Mouse (Mus musculus) mesoderm, embryonic 11.5 days (tissue): ENCODE results near the gene Eral1.
A peak's percentile ranks its signal among the peaks of the same experiment; 100 is the strongest.
"Not testable (repeated sequence)": the region's sequence is repeated elsewhere in the genome, so short reads cannot be mapped to it uniquely, and the experiment has no call there.

Experiments
- DNase-seq: peaks from one replicate; pipeline ENCODE4 v3.0.0-alpha.2; 2012; ENCODE audit warnings: low read depth, low spot score

The Eral1 gene

GRCm38 (mm10) chr11:78087756-78088281 is 7.6 kb upstream of the Eral1 start:
- no peak for DNase-seq

DNA sequence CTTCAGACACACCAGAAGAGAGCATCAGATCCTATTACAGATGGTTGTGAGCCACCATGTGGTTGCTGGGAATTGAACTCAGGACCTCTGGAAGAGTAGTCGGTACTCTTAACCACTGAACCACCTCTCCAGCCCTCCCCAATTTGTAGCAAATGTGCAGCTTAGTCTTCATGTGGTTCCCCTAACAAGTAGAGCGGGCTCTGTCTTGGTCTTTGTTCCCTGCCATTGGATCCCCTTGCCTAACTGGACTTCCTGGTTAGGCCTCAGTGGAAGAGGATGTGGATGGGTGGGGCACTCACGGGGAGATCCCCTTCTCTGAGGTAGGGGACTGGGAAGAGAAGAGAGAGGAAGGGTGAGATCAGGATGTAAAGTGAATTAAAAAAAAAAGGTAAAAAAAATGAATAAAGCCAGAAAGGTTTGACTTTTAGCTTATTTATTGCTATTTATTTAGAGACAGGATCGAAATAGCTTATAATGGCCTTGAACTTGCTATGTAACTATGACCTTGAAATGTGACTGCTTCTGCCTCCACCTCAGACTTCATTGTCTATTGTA is 6.8 kb upstream of the Eral1 start:
- DNase-seq, result no peak

- DNase-seq, result no peak
Observed at GRCm38 (mm10) chr11:78083595-78083994, 3.4 kb upstream of the Eral1 start.

- DNase-seq, result no peak
Observed at GRCm38 (mm10) chr11:78074666-78075065, 5.5 kb downstream of the Eral1 start.

DNA sequence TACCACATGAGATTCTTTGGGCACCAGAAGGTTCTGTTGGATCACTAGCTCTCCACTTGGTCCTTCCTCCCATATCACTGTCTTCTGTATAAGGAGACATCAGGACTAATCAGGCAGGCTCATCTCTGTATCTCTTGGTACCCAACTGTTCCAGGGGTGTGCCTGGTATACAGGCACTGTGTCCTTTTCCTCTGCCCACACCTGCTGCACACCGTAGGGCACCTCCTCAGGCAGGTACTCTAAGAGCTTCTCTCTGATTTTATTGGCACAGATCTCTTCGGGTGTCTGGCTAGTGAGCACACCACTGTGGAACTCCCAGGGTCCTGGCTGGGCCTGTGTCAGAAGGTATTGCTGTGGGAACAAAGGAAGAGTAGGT is 5.9 kb downstream of the Eral1 start:
- DNase-seq, result no peak

DNA sequence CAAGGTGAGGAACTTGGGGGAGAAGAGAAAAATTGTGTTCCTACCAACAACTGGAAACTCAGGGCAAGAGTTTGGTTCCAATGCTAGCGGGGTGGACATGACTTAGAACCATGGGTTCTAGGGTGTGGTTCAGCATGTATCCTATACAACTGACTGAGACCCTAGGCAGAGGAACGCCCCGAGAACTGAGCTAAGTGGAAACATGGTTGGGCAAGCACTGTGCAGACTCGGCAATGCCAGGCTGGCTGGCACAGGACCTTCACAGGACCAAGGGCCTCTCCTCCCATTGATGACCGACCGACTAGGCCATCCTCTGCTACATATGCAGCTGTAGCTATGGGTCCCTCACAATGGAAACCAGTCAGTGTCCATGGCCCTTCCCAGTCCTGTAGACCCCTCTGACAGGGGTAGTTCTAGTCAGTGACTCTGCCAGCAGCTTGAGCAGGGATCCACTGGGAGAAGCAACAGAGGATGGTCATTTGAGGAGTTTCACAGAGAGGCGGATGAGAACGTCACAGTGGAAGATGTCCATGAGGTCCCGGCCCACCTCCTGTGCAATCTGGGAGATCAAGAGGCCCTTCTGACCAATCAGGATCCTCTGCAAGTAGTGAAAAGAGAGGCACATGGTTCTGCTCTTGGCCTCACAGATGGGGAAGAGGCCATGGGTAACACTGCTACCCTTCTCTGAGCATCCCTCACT is 6.5 kb downstream of the Eral1 start:
- DNase-seq, result no peak

GRCm38 (mm10) chr11:78072425-78073130 is 7.6 kb downstream of the Eral1 start:
- no peak for DNase-seq

DNA sequence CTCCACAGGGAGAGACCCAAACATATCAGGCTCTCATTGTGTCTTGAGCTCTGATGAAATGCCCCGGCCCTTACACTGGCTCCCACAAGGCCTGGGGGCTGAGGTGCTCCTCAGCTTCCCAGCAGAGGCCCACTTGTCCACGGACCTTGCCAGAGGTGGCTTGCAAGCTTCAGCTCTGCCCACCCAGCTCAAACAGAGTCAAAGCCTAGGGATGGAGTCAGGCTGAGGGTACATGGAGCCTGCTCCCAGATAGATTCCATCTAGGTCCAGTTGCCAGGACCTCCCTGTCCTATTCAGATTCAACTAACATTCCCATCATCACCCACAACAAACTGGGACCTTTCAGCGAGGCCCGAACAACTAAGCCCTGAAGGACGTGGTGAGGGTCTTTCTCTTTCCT is 8.2 kb downstream of the Eral1 start:
- DNase-seq, result no peak

DNA sequence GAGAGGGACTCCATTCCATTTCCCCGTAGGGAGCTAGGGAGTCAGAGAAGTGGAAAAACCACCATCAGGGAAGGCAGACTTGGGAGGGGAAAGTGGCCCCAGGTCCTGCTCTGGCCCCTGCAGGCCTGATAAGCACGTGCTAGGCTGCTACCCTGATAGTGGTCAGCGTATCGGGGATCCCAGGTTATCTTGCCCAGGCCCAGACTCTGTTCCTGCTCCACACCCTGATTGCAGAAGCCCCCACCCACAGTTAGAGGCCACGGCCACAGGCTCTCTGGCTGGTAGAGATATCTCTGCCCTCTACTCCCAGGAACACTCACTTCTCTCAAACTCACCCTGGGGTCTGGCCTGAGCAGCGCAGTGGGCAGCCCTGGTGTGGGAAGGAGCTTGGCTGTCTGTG is 10.5 kb downstream of the Eral1 start:
- DNase-seq, result no peak

DNA sequence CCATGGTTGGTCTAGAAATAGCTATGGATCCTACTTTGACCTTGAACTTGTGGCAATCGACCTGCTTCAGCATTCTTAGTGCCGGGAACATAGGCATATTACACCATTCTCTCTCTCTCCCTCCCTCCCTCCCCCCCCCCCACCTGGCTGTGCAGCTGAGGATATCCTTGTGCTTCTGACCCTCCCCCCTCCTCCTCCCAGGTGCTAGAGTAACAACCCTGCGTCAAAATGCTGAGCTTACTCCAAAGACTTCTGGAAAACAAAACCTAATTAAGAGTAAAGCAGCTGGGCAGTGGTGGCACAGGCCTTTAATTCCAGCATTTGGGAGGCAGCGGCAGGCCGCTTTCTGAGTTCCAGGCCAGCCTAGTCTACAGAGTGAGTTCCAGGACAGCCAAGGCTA is 11.1 kb downstream of the Eral1 start:
- DNase-seq, result no peak

DNA sequence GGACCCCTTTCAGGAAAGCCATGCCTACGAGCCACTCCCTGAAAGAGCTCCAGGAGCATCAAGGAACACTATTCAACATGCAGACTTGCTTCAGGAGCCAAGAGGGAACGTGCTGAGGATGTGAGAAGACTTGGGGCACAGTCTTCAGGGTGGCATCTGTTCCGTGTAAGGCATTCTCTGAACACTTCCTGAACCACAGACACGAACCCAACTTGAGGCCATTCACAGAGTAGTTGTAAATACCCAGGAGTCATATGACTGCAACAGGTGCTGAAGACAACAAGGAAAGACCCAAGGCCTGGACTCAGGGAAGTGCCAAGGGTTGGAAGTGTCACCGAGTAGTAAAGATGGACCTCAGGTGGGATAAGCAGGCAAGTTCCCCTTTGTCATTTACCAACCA is 12.6 kb downstream of the Eral1 start:
- no peak for DNase-seq

GRCm38 (mm10) chr11:78066641-78067040 is 13.5 kb downstream of the Eral1 start:
- no peak for DNase-seq

- DNase-seq, result no peak
Observed at GRCm38 (mm10) chr11:78065906-78066305, 14.3 kb downstream of the Eral1 start.

- no peak for DNase-seq
Observed at GRCm38 (mm10) chr11:78062563-78062962, 17.6 kb downstream of the Eral1 start.

- peak; percentile 43 for DNase-seq
Observed at GRCm38 (mm10) chr11:78059833-78060757, 20.1 kb downstream of the Eral1 start.

DNA sequence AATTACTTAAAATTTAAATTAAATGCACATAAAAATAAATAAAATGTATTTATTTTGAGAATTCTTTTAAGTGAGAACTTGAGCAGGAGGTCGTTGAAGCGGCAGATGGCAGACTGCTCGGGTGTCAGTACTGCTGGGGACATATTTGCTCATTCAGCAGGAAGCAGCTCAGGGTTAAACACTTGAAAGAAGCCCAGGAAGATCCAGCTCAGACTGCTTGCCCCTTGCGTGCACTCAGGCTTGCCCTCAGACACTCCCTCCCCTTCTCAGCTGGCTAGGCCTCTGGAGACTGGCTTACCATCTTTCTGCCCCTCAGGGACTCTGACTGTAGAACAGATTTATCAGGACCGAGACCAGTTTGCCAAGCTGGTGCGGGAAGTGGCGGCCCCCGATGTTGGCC is 23.2 kb downstream of the Eral1 start:
- no peak for DNase-seq

- no peak for DNase-seq
Observed at GRCm38 (mm10) chr11:78053078-78053477, 27.1 kb downstream of the Eral1 start.

DNA sequence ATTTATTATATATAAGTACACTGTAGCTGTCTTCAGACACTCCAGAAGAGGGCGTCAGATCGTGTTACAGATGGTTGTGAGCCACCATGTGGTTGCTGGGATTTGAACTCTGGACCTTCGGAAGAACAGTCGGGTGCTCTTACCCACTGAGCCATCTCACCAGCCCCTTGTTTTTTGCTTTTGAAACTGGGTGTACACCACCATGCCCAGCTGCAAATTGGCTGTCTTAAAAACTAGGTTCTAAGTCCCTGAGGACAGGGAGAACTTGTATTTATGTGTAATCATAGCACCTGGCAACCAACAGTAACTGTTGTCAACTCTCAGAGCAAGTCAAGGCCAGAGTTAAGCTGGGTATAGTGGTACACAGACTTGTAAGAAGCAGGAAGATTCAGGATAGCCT is 31.5 kb downstream of the Eral1 start:
- DNase-seq, result not testable (repeated sequence)

DNA sequence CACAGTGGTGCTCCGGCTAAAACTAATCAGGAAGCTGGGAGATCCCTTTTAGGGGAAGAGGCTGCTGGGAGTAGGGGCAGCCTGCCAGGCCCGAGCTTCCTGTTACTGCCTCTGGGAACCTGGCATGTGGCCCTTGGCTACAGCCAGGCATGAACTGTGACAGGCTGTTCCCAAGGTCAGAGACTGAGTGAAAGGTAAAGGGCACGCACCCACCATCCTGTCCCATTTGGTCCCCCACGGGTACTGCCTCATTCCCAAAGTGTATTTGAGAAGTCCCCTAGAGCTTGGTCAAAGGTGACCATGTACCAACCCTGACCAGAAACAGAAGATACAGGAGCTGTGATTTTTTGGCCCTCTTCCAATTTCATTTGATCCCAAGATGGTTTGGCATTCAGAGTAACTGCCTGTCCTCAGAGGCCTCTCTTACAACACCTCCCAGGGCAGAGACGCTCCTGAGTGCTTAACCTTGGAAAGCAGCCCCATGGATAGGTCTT is 35.4 kb downstream of the Eral1 start:
- no peak for DNase-seq

DNA sequence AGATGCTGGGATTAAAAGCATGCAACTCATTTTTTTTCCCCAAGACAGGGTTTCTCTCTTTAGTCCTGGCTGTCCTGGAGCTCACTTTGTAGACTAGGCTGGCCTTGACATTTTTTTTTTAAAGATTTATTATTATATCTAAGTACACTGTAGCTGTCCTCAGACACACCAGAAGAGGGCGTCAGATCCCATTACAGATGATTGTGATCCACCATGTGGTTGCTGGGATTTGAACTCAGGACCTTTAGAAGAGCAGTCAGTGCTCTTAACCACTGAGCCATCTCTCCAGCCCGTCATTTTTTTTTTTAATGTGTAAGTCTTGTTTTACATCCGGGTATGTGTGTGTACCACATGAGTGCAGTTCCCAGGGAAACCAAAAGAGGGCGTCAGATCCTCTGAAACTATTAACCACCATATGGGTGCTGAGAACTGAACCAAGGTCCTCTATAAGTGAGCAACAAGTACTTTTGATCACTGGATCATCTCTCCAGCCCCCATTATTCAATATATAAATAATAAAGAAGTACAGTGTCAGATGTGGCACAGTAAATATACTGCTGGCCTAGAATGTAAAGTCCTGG is 37.8 kb downstream of the Eral1 start:
- DNase-seq, result not testable (repeated sequence)

- no peak for DNase-seq
Observed at GRCm38 (mm10) chr11:78040878-78041277, 39.3 kb downstream of the Eral1 start.
